Mouse (Mus musculus): ENCODE measurements around the gene Eepd1. TPM values are rescaled to one million over a fixed set of nuclear protein-coding genes. Genes with fewer than 3 reads are reported as not detected.

Eepd1 gene
- polyA plus RNA-seq, 1 experiment from 2014 or later: 5.9 TPM

GRCm38 (mm10) chr9:25578674-25579596, 97.6 kb downstream of the Eepd1 start:
- H3K36me3 ChIP-seq (replicated peaks): no peaks in the 10 kb centered on the region
- H3K27me3 ChIP-seq: no peaks in the 10 kb centered on the region
- peak; percentile 60 for ATAC-seq (ENCODE audit: insufficient read depth)
- no peak overlapping the region for H3K9ac ChIP-seq
- peak overlapping the region; percentile 53 for H3K27ac ChIP-seq (replicated peaks)
- no peaks in the 10 kb centered on the region for H3K9me3 ChIP-seq (replicated peaks)
- 45% methylated on average over 7 of the region's 7 CpGs for WGBS (ENCODE audit: insufficient replicate concordance)
- H3K4me2 ChIP-seq: no peak overlapping the region
- peaks cover 7% of the 10 kb centered on the region; the same call in 1 of the 2 replicates for H3K4me1 ChIP-seq (replicated peaks)
- H3K4me3 ChIP-seq (replicated peaks): no peak overlapping the region

- Histone ChIP-seq H3K9me3 (replicated peaks) (no peaks in the 10 kb centered on the region), H3K4me1 (replicated peaks) (peaks cover 24% of the 10 kb centered on the region), H3K27ac (replicated peaks) (no peak overlapping the region), H3K4me2 (no peak overlapping the region), H3K9ac (no peak overlapping the region), H3K27me3 (no peaks in the 10 kb centered on the region), H3K36me3 (replicated peaks) (no peaks in the 10 kb centered on the region), H3K4me3 (replicated peaks) (no peak overlapping the region)
- no peak for ATAC-seq (ENCODE audit: insufficient read depth)
- WGBS (ENCODE audit: insufficient replicate concordance): 65% methylated on average over 2 of the region's 2 CpGs
Observed at GRCm38 (mm10) chr9:25583621-25584020, 102.3 kb downstream of the Eepd1 start.

- Histone ChIP-seq H3K9me3 (replicated peaks) (no peaks in the 10 kb centered on the region), H3K4me1 (replicated peaks) (peaks cover 17% of the 10 kb centered on the region), H3K27me3 (no peaks in the 10 kb centered on the region), H3K36me3 (replicated peaks) (no peaks in the 10 kb centered on the region), H3K9ac (no peak overlapping the region), H3K27ac (replicated peaks) (0 out of 2 replicates have a peak overlapping the region, but pooled peaks have one; percentile 24), H3K4me3 (replicated peaks) (no peak overlapping the region), H3K4me2 (no peak overlapping the region)
- ATAC-seq (ENCODE audit: insufficient read depth): peak; percentile 57
- WGBS (ENCODE audit: insufficient replicate concordance): 33% methylated on average over 1 of the region's 1 CpGs
Observed at GRCm38 (mm10) chr9:25585614-25586013, 104.3 kb downstream of the Eepd1 start.

GRCm38 (mm10) chr9:25588581-25588980, 107.2 kb downstream of the Eepd1 start:
- no peaks in the 10 kb centered on the region for H3K9me3 ChIP-seq (replicated peaks)
- ATAC-seq (ENCODE audit: insufficient read depth): no peak
- H3K27ac ChIP-seq (replicated peaks): no peak overlapping the region
- H3K36me3 ChIP-seq (replicated peaks): no peaks in the 10 kb centered on the region
- H3K9ac ChIP-seq: no peak overlapping the region
- H3K4me3 ChIP-seq (replicated peaks): no peak overlapping the region
- 43% methylated on average over 2 of the region's 2 CpGs for WGBS (ENCODE audit: insufficient replicate concordance)
- H3K27me3 ChIP-seq: no peaks in the 10 kb centered on the region
- no peak overlapping the region for H3K4me2 ChIP-seq
- H3K4me1 ChIP-seq (replicated peaks): peaks cover 30% of the 10 kb centered on the region; the same call in 1 of the 2 replicates

GRCm38 (mm10) chr9:25590740-25591139, 109.4 kb downstream of the Eepd1 start:
- Histone ChIP-seq H3K9me3 (replicated peaks) (no peaks in the 10 kb centered on the region), H3K9ac (no peak overlapping the region), H3K27me3 (no peaks in the 10 kb centered on the region), H3K4me1 (replicated peaks) (peaks cover 23% of the 10 kb centered on the region; the same call in 1 of the 2 replicates), H3K4me3 (replicated peaks) (no peak overlapping the region), H3K27ac (replicated peaks) (no peak overlapping the region), H3K36me3 (replicated peaks) (no peaks in the 10 kb centered on the region), H3K4me2 (no peak overlapping the region)
- ATAC-seq (ENCODE audit: insufficient read depth): 0 out of 2 replicates have a peak, but pooled peaks have one; percentile 29
- WGBS (ENCODE audit: insufficient replicate concordance): 13% methylated on average over 4 of the region's 4 CpGs

GRCm38 (mm10) chr9:25591390-25592354, 110.3 kb downstream of the Eepd1 start:
- no peak overlapping the region for H3K9ac ChIP-seq

GRCm38 (mm10) chr9:25592355-25592955, 111.1 kb downstream of the Eepd1 start:
- no peaks in the 10 kb centered on the region for H3K9me3 ChIP-seq (replicated peaks)
- H3K4me3 ChIP-seq (replicated peaks): no peak overlapping the region
- H3K9ac ChIP-seq: no peak overlapping the region
- no peaks in the 10 kb centered on the region for H3K36me3 ChIP-seq (replicated peaks)
- ATAC-seq (ENCODE audit: insufficient read depth): no peak
- 32% methylated on average over 4 of the region's 4 CpGs for WGBS (ENCODE audit: insufficient replicate concordance)
- H3K27me3 ChIP-seq: no peaks in the 10 kb centered on the region
- peaks cover 13% of the 10 kb centered on the region; the same call in 1 of the 2 replicates for H3K4me1 ChIP-seq (replicated peaks)
- H3K4me2 ChIP-seq: 0 out of 2 replicates have a peak overlapping the region, but pooled peaks have one; percentile 36
- H3K27ac ChIP-seq (replicated peaks): no peak overlapping the region

More at GRCm38 (mm10) chr9:25591390-25592354, 110.3 kb downstream of the Eepd1 start:
- 27% methylated on average over 15 of the region's 15 CpGs for WGBS (ENCODE audit: insufficient replicate concordance)
- Histone ChIP-seq H3K36me3 (replicated peaks) (no peaks in the 10 kb centered on the region), H3K27me3 (no peaks in the 10 kb centered on the region), H3K4me2 (peak overlapping the region; percentile 36; the same call in 1 of the 2 replicates), H3K4me1 (replicated peaks) (peaks cover 14% of the 10 kb centered on the region; the same call in 1 of the 2 replicates), H3K4me3 (replicated peaks) (no peak overlapping the region), H3K27ac (replicated peaks) (0 out of 2 replicates have a peak overlapping the region, but pooled peaks have one; percentile 33), H3K9me3 (replicated peaks) (no peaks in the 10 kb centered on the region)
- ATAC-seq (ENCODE audit: insufficient read depth): peak; percentile 41; the same call in 1 of the 2 replicates

GRCm38 (mm10) chr9:25624744-25625143, 143.4 kb downstream of the Eepd1 start:
- H3K4me2 ChIP-seq: no peak overlapping the region
- no peaks in the 10 kb centered on the region for H3K4me1 ChIP-seq (replicated peaks)
- 32% methylated on average over 2 of the region's 2 CpGs for WGBS (ENCODE audit: insufficient replicate concordance)
- no peaks in the 10 kb centered on the region for H3K27me3 ChIP-seq
- H3K4me3 ChIP-seq (replicated peaks): no peak overlapping the region
- ATAC-seq (ENCODE audit: insufficient read depth): no peak
- no peaks in the 10 kb centered on the region for H3K36me3 ChIP-seq (replicated peaks)
- no peak overlapping the region for H3K27ac ChIP-seq (replicated peaks)
- no peak overlapping the region for H3K9ac ChIP-seq
- no peaks in the 10 kb centered on the region for H3K9me3 ChIP-seq (replicated peaks)

GRCm38 (mm10) chr9:25629531-25630099, 148.3 kb downstream of the Eepd1 start:
- H3K36me3 ChIP-seq (replicated peaks): no peaks in the 10 kb centered on the region
- no peak overlapping the region for H3K27ac ChIP-seq (replicated peaks)
- no peak for ATAC-seq (ENCODE audit: insufficient read depth)
- 54% methylated on average over 5 of the region's 5 CpGs for WGBS (ENCODE audit: insufficient replicate concordance)
- H3K27me3 ChIP-seq: no peaks in the 10 kb centered on the region
- H3K4me3 ChIP-seq (replicated peaks): no peak overlapping the region
- H3K4me2 ChIP-seq: no peak overlapping the region
- H3K9me3 ChIP-seq (replicated peaks): no peaks in the 10 kb centered on the region
- H3K4me1 ChIP-seq (replicated peaks): no peaks in the 10 kb centered on the region
- no peak overlapping the region for H3K9ac ChIP-seq

Measured in liver, embryonic 15.5 days (tissue).